Mouse (Mus musculus): ENCODE results near the gene Nyx.
"Not testable (repeated sequence)": the region's sequence is repeated elsewhere in the genome, so short reads cannot be mapped to it uniquely, and the experiment has no call there.

Gene Nyx

DNA sequence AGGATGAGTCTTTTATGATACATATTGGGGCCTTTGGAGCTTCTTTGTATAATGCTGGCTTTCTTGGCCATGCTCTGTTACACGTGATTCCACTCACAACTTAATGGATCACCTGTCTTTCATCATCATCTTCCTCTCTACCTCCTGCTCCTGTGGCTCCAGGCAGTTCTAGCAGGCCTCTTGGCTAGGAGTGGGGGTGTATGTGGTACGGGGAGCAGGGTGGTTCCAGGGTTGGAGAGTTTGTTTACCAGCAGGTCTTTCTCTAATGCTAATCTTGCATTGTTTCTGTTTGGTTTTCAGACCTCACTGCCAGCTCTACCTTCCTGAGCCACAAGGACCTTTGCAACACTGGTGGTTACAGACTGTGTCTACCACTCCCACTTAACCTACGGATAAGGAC lies at the start of gene Nyx:
Nyx (plus strand) TSS at position 301 of the 400 bp plus-strand sequence.
- no peak for DNase-seq

- no peak for DNase-seq
Observed at GRCm38 (mm10) chrX:13422047-13422446, 43.9 kb upstream of the Nyx start.

- DNase-seq = no peak
Observed at GRCm38 (mm10) chrX:13431421-13431820, 34.5 kb upstream of the Nyx start.

GRCm38 (mm10) chrX:13436042-13436441 lies 29.9 kb upstream of the Nyx start:
- not testable (repeated sequence) for DNase-seq

- DNase-seq = not testable (repeated sequence)
Observed at GRCm38 (mm10) chrX:13456544-13456943, 9.4 kb upstream of the Nyx start.

- no peak for DNase-seq
Observed at GRCm38 (mm10) chrX:13458766-13459165, 7.1 kb upstream of the Nyx start.

GRCm38 (mm10) chrX:13461266-13462261 lies 4.3 kb upstream of the Nyx start:
- peak; percentile 88 for DNase-seq

- no peak for DNase-seq
Observed at GRCm38 (mm10) chrX:13462982-13463517, 2.9 kb upstream of the Nyx start.

DNA sequence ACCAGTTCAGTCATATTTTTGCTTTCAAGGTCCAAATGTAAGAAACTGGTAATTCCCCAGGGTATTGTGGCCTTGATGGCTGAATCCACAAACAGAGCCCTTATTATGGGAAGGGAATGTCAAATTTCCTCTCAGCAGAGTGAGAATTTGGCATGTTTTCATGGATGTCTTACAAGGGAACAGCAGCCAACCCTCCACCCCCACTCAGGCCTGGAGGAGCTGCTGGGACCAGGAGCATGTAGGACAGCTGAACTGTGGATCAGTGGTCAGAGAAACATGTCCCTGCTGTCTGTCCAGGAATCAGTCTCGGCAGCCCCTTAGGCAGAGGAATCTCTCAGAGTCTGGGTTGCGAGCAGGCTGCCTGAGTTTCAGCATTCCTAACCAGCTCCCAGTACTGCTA lies 771 bp downstream of the Nyx start:
- no peak for DNase-seq

DNA sequence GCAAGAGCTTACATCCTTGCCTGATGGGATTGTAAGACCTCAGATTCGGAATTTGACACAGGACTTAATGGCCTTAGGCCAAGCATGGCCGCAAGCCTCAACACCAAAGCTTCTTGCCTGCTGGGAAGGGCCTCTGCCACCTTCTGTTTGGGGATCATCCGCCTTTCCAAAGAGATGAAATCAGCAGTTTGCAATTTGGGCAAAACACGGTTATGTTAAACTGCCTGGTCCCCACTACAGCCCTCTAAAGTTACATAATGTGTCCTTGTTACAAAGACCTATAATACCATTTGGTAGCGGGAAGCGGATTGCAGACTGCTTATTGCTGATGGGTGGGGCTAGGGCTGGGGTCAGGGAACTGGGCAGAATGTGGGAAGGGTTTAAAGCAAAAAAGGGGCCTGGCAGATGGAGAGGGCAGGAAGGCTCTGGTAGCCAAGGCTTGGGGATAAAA lies 1.2 kb downstream of the Nyx start:
- peak; percentile 48 for DNase-seq

DNA sequence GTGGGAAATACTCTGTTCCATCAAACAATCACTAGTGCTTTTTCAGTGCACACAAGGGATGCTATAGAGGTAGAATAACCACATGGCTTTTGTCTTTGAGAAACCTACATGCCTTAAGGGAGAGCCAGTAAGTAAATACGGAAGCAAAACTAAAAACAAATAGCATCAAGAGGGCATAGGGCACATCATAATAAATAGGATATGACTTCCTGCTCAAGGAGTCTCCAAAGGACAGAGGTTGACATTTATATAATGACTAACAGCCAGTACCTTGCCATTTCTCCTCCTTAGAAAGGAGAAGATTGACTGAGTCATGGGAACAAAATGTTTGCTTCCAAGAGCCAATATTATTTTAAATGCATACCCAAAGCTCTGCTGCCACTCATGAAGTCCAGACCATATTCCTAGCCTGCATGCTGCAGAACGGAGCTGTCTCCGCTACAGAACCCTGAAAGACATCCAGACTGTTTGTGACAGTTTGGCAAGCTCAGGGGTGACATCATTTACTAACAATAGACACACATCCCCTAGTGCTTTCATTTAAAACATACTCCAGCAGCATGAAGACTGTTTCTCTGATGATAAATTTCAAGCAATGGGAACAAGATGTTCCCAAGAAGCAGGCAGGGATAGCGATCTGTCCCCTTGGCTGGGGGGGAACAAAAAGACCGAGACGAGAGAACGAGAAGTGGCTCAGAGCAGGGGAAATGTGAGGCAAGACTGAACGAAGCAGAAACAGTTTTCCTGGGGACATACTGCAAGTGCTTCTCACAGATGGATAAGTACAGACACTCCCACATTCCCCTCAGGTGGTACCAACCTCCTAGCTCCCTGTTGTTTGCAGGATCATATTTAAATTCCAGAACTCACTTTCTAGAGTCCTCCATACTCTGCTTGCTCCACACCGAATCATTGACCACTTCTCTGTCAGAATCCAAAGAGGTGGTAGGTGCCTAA lies 3.5 kb downstream of the Nyx start:
- peak; percentile 59 for DNase-seq

- no peak for DNase-seq
Observed at GRCm38 (mm10) chrX:13471925-13472324, 6.0 kb downstream of the Nyx start.

- no peak for DNase-seq
Observed at GRCm38 (mm10) chrX:13472751-13473225, 6.9 kb downstream of the Nyx start.

GRCm38 (mm10) chrX:13475382-13475781 lies 9.5 kb downstream of the Nyx start:
- no peak for DNase-seq

- DNase-seq = no peak
Observed at GRCm38 (mm10) chrX:13477596-13477995, 11.7 kb downstream of the Nyx start.

- no peak for DNase-seq
Observed at GRCm38 (mm10) chrX:13478298-13478697, 12.4 kb downstream of the Nyx start.

- no peak for DNase-seq
Observed at GRCm38 (mm10) chrX:13479570-13479969, 13.7 kb downstream of the Nyx start.

- no peak for DNase-seq
Observed at GRCm38 (mm10) chrX:13482576-13482975, 16.7 kb downstream of the Nyx start.

DNA sequence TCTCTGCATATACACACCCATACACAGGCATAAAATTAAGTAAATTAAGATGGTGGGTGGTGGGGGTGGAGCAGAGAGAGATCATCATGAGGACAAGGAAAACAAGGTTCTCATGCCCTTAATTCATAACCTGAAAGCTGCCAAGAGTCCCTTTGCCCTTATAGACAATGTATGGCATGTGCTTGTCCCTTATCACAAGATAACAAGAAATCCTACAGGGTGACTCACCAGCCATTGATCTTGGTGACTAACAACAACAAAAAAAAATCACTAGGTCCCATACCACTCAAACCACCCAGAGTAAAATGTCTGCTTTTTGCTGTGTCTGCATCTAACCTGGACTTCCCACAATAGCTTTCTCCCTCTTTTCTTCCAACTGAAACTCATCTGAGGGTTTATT lies 18.5 kb downstream of the Nyx start:
- no peak for DNase-seq

GRCm38 (mm10) chrX:13489001-13489400 lies 23.1 kb downstream of the Nyx start:
- DNase-seq = no peak

DNA sequence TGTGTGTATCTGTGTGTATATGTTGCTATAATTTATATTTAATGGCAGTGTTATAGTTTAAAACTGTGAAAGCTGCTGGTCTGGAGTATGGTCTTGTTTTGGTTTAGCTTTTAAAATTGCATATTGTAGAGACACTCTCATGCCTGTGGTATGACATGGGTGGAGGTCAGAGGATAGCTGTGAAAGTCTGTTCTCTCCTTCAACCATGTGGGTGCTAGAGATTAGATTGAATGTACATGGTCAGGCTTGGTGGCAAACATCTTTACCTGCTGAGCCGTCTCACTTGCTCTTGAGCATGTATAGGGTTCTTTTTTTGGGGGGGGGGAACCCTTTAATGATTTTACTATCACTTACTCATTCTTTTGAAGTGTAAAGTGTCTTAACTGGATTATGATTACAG lies 23.9 kb downstream of the Nyx start:
- DNase-seq = no peak

- DNase-seq = no peak
Observed at GRCm38 (mm10) chrX:13490941-13491340, 25.0 kb downstream of the Nyx start.

DNA sequence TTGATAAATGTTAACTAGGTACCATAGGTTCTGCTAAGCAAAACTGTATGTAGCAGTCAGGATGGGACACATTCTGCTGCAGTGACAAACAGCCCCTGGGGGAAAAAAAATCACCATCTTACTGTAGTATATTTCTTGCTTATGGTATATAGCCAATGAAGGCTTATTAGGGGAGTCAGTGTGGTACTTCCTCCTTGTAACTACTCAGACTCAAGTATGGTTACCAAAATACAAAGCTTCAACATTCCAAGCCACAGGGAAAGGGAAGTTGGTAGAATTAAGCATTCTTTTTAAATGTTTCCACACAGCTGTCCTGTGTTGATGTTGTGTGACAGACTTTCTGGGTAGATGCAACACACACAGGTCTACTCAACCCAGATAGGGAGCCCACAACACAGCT lies 27.0 kb downstream of the Nyx start:
- no peak for DNase-seq
